Mouse (Mus musculus): ENCODE measurements at regions not wholly inside any gene's neighbourhood (a gene's known extent, or its start where the extent isn't known, plus 50 kb on each side); places are given as distances from the start of the nearest gene placed in this dataset.

DNA sequence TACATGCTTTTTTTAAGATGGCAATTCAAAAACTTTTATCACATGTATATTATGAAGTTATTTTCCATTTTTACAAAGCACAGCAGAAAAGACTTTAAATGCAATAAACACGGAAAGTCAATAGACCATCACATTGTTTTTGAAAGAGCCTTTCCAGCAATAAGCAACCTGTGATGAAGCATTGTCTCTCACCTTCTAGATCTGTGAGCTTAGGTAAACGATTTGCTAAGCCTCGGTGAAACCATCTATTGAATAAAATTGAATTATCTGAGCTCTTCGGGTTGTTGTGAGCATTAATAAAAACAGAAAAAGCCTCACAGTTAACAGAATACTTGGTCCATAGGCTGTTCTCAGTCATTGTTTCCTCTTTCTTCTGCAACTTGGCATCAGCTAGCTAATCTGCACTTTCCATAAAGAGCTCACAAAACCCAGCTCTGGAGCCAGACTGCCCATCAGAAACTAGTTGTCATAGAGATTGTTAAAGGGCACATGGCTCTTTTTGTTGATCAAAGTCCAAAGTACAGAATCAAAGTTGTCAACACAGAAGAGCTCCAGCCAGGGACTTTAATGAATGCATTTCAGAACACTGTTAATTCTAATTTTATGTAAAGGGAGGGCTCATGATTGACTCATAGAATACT is 261.5 kb downstream of the Atp6ap1l start:
- no peak for TF ChIP-seq POLR2A (IDR thresholded peaks at IDR 0.05; ENCODE audit: borderline replicate concordance, extremely low read depth, insufficient read depth, insufficient read length, poor library complexity, severe bottlenecking)
- no peak for TF ChIP-seq CTCF (IDR thresholded peaks at IDR 0.05; ENCODE audit: borderline replicate concordance, extremely low read depth, insufficient read depth, insufficient read length)
